Mouse (Mus musculus): ENCODE data around the gene Golga2. TPM values are rescaled to one million over a fixed set of nuclear protein-coding genes. Genes with fewer than 3 reads are reported as not detected.

Gene Golga2
- polyA plus RNA-seq, 1 experiment from 2014 or later, result 18.8 TPM

GRCm38 (mm10) chr2:32299469-32299868 is 12.3 kb downstream of the Golga2 start:
- Histone ChIP-seq H3K9ac (ENCODE audit: low read depth, low read length) (no peak overlapping the region), H3K36me3 (ENCODE audit: control insufficient read depth, insufficient read depth, low read length) (peaks cover 40% of the 10 kb centered on the region), H3K4me2 (no peak overlapping the region), H3K27ac (ENCODE audit: low read depth, low read length) (no peak overlapping the region), H3K9me3 (ENCODE audit: control insufficient read depth, low read length) (no peaks in the 10 kb centered on the region), H3K4me1 (replicated peaks; ENCODE audit: control insufficient read depth, insufficient read depth, low read length) (no peaks in the 10 kb centered on the region), H3K4me3 (ENCODE audit: low read depth, low read length) (no peak overlapping the region), H3K27me3 (replicated peaks; ENCODE audit: control insufficient read depth, insufficient read depth, low read length) (no peaks in the 10 kb centered on the region)
- WGBS, result 81% methylated on average over 4 of the region's 4 CpGs
- ATAC-seq (replicated peaks; ENCODE audit: low FRiP score) (no peak), DNase-seq (ENCODE audit: low spot score) (no peak)

GRCm38 (mm10) chr2:32302952-32303351 is 15.8 kb downstream of the Golga2 start:
- Histone ChIP-seq H3K27ac (ENCODE audit: low read depth, low read length) (no peak overlapping the region), H3K4me3 (ENCODE audit: low read depth, low read length) (no peak overlapping the region), H3K4me1 (replicated peaks; ENCODE audit: control insufficient read depth, insufficient read depth, low read length) (no peaks in the 10 kb centered on the region), H3K9me3 (ENCODE audit: control insufficient read depth, low read length) (no peaks in the 10 kb centered on the region), H3K9ac (ENCODE audit: low read depth, low read length) (no peak overlapping the region), H3K27me3 (replicated peaks; ENCODE audit: control insufficient read depth, insufficient read depth, low read length) (no peaks in the 10 kb centered on the region), H3K4me2 (no peak overlapping the region), H3K36me3 (ENCODE audit: control insufficient read depth, insufficient read depth, low read length) (peaks cover 56% of the 10 kb centered on the region)
- WGBS, result 93% methylated on average over 10 of the region's 10 CpGs
- ATAC-seq (replicated peaks; ENCODE audit: low FRiP score) (no peak), DNase-seq (ENCODE audit: low spot score) (no peak)

DNA sequence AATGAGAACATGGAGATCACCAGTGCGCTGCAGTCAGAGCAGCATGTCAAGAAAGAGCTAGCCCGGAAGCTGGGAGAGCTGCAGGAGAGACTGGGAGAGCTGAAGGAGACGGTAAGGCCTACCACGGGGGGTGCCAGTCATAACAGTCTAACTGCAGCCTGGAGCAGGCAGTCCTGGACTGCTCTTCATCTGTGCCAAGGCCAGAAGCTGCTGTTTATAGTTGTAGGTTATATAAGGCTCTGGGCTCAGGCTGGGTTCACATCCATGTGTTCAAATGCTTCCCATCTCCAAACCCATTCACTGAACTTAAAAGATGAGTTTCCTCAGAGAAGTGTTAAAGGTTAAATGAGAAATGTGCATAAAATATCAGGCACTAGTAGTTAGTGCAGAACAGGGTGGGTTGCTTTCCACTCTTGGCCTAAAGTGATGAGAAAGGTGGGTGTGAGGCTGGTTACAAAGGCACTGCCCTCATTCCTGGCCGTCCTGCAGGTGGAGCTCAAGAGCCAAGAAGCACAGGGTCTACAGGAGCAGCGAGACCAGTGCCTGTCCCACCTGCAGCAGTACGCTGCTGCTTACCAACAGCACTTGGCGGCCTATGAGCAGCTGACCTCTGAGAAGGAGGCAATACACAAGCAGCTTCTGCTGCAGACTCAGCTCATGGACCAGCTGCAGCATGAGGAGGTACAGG is 17.1 kb downstream of the Golga2 start:
- Histone ChIP-seq H3K9me3 (ENCODE audit: control insufficient read depth, low read length) (no peaks in the 10 kb centered on the region), H3K36me3 (ENCODE audit: control insufficient read depth, insufficient read depth, low read length) (peaks cover 49% of the 10 kb centered on the region), H3K27me3 (replicated peaks; ENCODE audit: control insufficient read depth, insufficient read depth, low read length) (no peaks in the 10 kb centered on the region), H3K4me2 (no peak overlapping the region), H3K9ac (ENCODE audit: low read depth, low read length) (no peak overlapping the region), H3K4me3 (ENCODE audit: low read depth, low read length) (no peak overlapping the region), H3K4me1 (replicated peaks; ENCODE audit: control insufficient read depth, insufficient read depth, low read length) (no peaks in the 10 kb centered on the region), H3K27ac (ENCODE audit: low read depth, low read length) (no peak overlapping the region)
- DNase-seq (ENCODE audit: low spot score) (no peak), ATAC-seq (replicated peaks; ENCODE audit: low FRiP score) (no peak)
- 66% methylated on average over 8 of the region's 8 CpGs for WGBS

- Histone ChIP-seq H3K9me3 (ENCODE audit: control insufficient read depth, low read length) (no peaks in the 10 kb centered on the region), H3K4me1 (replicated peaks; ENCODE audit: control insufficient read depth, insufficient read depth, low read length) (0 out of 2 replicates have a peak, but pooled peaks cover 3% of the 10 kb centered on the region), H3K27ac (ENCODE audit: low read depth, low read length) (no peak overlapping the region), H3K27me3 (replicated peaks; ENCODE audit: control insufficient read depth, insufficient read depth, low read length) (no peaks in the 10 kb centered on the region; the same call in 1 of the 2 replicates), H3K4me3 (ENCODE audit: low read depth, low read length) (no peak overlapping the region), H3K36me3 (ENCODE audit: control insufficient read depth, insufficient read depth, low read length) (peaks cover 45% of the 10 kb centered on the region), H3K9ac (ENCODE audit: low read depth, low read length) (no peak overlapping the region), H3K4me2 (no peak overlapping the region)
- WGBS, result 91% methylated on average over 5 of the region's 5 CpGs
- ATAC-seq (replicated peaks; ENCODE audit: low FRiP score) (no peak), DNase-seq (ENCODE audit: low spot score) (no peak)
Measured at GRCm38 (mm10) chr2:32305668-32306067, 18.5 kb downstream of the Golga2 start.

GRCm38 (mm10) chr2:32306176-32306575 is 19.0 kb downstream of the Golga2 start:
- ATAC-seq (replicated peaks; ENCODE audit: low FRiP score) (no peak), DNase-seq (ENCODE audit: low spot score) (no peak)
- H3K27me3 ChIP-seq (replicated peaks; ENCODE audit: control insufficient read depth, insufficient read depth, low read length), result no peaks in the 10 kb centered on the region; the same call in 1 of the 2 replicates
- H3K36me3 ChIP-seq (ENCODE audit: control insufficient read depth, insufficient read depth, low read length), result peaks cover 45% of the 10 kb centered on the region
- H3K9ac ChIP-seq (ENCODE audit: low read depth, low read length), result no peak overlapping the region
- H3K4me3 ChIP-seq (ENCODE audit: low read depth, low read length), result no peak overlapping the region
- H3K27ac ChIP-seq (ENCODE audit: low read depth, low read length), result no peak overlapping the region
- H3K4me1 ChIP-seq (replicated peaks; ENCODE audit: control insufficient read depth, insufficient read depth, low read length), result 0 out of 2 replicates have a peak, but pooled peaks cover 3% of the 10 kb centered on the region
- H3K9me3 ChIP-seq (ENCODE audit: control insufficient read depth, low read length), result no peaks in the 10 kb centered on the region
- no peak overlapping the region for H3K4me2 ChIP-seq
- 90% methylated on average over 9 of the region's 9 CpGs for WGBS

DNA sequence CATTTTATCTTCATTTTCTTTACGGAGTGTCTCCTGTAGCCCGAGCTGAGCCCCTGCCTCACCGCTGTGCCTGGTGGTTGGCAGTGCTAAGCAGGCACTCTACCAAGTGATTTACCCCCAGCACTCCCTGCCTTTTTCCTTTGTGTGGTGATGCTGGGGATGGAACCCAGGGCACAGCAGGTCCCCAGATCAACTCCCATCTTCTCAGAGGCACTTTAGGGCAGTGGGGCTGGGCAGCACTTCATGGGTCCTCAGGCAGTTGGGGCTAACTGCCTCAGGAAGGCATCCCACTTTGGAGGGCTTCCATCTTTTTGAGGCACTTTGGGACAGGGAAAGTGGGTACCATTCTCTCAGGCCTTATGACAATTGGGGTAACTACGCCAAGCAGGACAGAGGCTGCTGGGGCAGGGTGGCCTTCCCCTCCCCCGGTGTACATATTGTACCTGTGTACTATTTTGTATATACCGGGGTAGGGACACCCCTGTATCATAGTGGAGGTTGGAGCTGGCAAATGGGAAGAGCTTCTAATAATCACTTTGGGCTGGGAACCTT is 20.1 kb downstream of the Golga2 start:
- Histone ChIP-seq H3K4me1 (replicated peaks; ENCODE audit: control insufficient read depth, insufficient read depth, low read length) (peaks cover 10% of the 10 kb centered on the region), H3K4me3 (ENCODE audit: low read depth, low read length) (no peak overlapping the region), H3K9ac (ENCODE audit: low read depth, low read length) (no peak overlapping the region), H3K36me3 (ENCODE audit: control insufficient read depth, insufficient read depth, low read length) (peaks cover 39% of the 10 kb centered on the region), H3K27ac (ENCODE audit: low read depth, low read length) (no peak overlapping the region), H3K27me3 (replicated peaks; ENCODE audit: control insufficient read depth, insufficient read depth, low read length) (peaks cover under 1% of the 10 kb centered on the region), H3K4me2 (no peak overlapping the region), H3K9me3 (ENCODE audit: control insufficient read depth, low read length) (no peaks in the 10 kb centered on the region)
- 79% methylated on average over 6 of the region's 6 CpGs for WGBS
- no peak for DNase-seq (ENCODE audit: low spot score)
- ATAC-seq (replicated peaks; ENCODE audit: low FRiP score), result no peak

DNA sequence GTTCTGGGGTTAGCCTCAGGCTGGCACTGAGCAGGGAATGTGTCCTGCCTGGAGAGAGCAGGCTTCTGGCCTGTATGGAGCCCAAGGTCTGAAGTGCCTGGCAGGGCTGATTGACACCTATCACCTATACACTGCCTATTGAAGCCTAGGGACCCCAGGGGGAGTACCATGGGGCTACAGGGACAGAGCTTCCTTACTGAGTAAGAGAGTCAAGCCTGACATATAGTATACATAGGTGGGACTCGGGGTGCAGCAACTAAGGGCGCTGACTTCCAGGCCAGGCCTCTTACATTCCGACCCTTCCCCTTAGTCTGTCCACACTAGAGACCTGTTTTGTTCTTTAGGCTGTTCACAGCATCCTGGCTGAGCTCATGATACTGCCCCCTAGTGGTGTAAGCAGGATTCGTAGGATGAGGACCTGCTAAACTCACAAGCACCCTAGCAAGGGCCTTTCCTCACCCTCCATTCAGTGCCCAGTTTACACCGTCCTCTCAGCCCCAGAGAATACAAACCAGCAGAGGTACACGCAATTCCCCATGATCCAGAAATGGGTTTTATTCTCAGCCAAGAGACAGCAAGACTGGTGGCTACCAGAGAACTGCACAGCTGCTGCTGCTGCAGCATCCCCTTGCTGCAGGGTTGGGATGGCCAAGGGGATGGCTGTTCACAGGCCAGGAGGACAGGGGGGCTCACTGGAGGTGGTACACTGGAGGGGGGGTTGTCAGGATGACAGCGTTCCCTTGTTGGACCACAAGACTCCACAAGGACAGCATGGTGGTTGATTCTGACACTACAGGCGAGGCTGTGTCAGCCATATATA is 21.0 kb downstream of the Golga2 start:
- Histone ChIP-seq H3K4me2 (no peak overlapping the region), H3K27me3 (replicated peaks; ENCODE audit: control insufficient read depth, insufficient read depth, low read length) (peaks cover 8% of the 10 kb centered on the region), H3K36me3 (ENCODE audit: control insufficient read depth, insufficient read depth, low read length) (peaks cover 32% of the 10 kb centered on the region), H3K4me3 (ENCODE audit: low read depth, low read length) (no peak overlapping the region), H3K9me3 (ENCODE audit: control insufficient read depth, low read length) (no peaks in the 10 kb centered on the region), H3K9ac (ENCODE audit: low read depth, low read length) (no peak overlapping the region), H3K4me1 (replicated peaks; ENCODE audit: control insufficient read depth, insufficient read depth, low read length) (peaks cover 14% of the 10 kb centered on the region), H3K27ac (ENCODE audit: low read depth, low read length) (no peak overlapping the region)
- DNase-seq (ENCODE audit: low spot score) (no peak), ATAC-seq (replicated peaks; ENCODE audit: low FRiP score) (no peak)
- 48% methylated on average over 8 of the region's 8 CpGs for WGBS

- no peak overlapping the region for H3K9ac ChIP-seq (ENCODE audit: low read depth, low read length)
- H3K4me1 ChIP-seq (replicated peaks; ENCODE audit: control insufficient read depth, insufficient read depth, low read length), result peaks cover 14% of the 10 kb centered on the region
- H3K9me3 ChIP-seq (ENCODE audit: control insufficient read depth, low read length), result no peaks in the 10 kb centered on the region
- no peak overlapping the region for H3K27ac ChIP-seq (ENCODE audit: low read depth, low read length)
- no peak for DNase-seq (ENCODE audit: low spot score)
- no peak overlapping the region for H3K4me3 ChIP-seq (ENCODE audit: low read depth, low read length)
- H3K4me2 ChIP-seq, result no peak overlapping the region
- H3K36me3 ChIP-seq (ENCODE audit: control insufficient read depth, insufficient read depth, low read length), result peaks cover 24% of the 10 kb centered on the region
- ATAC-seq (replicated peaks; ENCODE audit: low FRiP score), result no peak
- peaks cover 11% of the 10 kb centered on the region for H3K27me3 ChIP-seq (replicated peaks; ENCODE audit: control insufficient read depth, insufficient read depth, low read length)
- 88% methylated on average over 16 of the region's 16 CpGs for WGBS
Measured at GRCm38 (mm10) chr2:32308870-32309568, 21.8 kb downstream of the Golga2 start.

Data from liver, embryonic 11.5 days (tissue).